Mouse (Mus musculus): ENCODE measurements at regions not wholly inside any gene's neighbourhood (a gene's known extent, or its start where the extent isn't known, plus 50 kb on each side); places are given as distances from the start of the nearest gene placed in this dataset.

DNA sequence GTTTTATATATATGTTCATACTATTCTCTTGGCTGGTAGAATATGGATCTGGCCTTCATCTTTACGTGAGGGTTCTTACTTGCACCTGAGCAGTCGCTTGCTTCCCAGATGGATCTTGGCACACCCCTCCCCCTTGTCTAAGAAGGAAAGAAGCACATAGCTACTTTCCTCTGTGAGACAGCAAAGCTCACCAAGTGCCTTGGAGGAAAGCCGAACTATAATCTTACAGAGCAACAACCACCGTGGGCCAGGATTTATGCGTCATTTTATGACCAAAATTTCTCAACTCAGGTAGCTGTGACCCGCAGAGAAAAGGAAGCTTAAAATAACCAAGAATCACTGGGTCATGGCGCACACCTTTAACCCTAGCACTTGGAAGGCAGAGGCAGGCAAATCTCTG is 73.0 kb upstream of the Tspan2 start:
- no peak for DNase-seq
- intact Hi-C loops (cut with DNase I) = no loop called here

DNA sequence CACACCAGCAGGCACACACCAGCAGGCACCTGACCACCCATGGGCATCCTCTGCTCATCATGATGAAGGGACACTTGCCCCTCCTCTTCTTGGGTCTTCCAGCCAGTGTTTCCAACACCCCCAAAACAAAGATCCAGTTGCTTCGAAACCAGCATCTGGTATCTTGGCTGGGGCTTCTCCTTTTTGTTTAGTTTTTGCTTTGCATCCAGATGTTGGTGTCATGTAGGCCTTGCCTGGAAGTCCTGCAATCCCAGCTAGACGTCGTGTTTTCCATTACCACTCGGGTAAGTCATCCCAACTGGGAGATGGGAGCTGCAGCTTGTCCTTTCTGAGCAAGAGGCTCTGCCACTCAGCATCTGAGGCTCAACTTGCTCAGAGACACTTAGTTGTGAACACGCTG is 70.6 kb upstream of the Tspan2 start:
- no peak for DNase-seq
- intact Hi-C loops (cut with DNase I) = no loop called here

DNA sequence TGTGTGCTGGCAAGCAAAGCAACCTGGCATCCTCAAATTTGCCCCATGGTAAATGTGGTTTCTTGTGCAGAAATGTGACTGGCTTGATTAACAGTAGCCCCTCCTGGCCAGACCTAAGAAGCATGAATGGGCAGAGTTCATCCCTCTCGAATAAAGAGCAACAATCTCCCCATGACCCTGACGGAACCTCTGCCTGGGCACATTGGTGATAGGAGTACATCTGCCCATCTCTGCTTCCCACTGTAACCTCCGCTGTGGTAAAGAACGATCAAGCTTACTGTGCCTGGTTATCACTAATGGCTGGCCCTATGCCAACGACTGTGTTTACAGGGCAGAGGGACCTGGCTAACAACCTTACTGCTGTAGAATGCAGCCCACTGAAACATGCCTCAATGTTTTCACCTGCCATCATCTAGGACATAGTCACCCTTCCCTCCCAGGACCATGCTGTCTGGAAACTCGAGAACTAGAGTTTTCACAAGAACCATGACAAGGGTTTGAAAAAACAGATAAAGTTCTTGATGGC is 69.6 kb upstream of the Tspan2 start:
- DNase-seq = no peak
- intact Hi-C loops (cut with DNase I) = no loop called here

DNA sequence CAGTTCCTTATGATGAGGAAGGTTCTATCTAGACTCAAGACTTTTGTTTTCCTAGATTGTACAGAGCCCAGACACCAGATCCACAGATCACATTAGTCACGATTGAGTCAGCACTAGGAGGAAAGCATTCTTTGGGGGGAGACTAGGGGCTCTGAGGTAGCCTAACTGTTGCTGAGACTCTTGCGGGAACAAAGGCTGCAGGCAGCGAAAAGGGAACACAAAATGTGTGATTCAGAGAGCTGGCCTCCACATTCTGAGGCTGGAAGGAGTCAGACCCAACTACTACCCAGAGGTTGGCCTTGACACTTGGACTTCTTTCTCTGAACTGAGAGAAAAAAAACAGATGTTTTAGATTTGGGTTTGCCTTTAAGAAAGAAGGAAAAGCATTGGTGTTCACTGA is 66.5 kb upstream of the Tspan2 start:
- DNase-seq = no peak

DNA sequence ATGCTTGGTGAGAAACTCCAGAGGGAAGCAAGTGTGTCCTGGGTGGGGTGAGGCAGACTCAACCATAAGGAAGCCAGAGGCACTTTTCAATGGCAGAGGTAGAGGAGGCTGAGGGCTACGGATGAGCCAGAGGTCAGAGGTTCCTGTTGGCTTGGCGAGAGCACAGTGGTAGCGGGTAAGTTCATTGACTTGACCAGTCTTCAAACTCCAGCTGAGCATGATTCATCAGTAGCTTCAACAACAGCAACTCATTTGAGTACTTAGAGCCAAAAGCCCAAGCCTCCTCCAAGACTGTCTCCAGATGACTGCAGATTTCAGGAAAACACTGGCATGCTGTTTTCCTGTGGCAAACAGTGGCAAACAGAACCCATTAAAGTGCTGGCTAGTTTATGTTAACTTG is 65.8 kb upstream of the Tspan2 start:
- DNase-seq = no peak
- intact Hi-C loops (cut with DNase I) = no loop called here

More for the DNA sequence above, 66.5 kb upstream of the Tspan2 start:
- intact Hi-C loops (cut with DNase I) = no loop called here

DNA sequence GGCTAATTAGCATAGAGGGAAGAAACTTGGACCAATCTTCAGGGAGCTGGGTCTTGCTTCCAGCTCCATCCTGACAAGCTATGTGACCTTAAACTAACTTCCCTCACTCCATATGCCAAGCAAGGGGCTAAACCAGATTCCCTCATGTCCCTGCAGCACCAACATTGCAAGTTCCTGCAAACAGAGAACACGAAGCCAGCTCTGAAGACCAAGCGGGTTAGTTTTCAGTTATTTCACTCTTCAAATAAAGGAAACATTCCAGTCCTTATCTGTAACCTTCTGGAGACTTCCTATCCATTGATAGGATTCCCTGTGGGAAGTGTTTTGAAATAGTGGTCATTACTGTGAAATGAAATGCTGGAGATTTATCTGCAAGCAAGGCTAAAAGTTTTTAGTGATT is 64.4 kb upstream of the Tspan2 start:
- intact Hi-C loops (cut with DNase I) = no loop called here
- DNase-seq = peak in 1 of 2 experiments; percentile 13

DNA sequence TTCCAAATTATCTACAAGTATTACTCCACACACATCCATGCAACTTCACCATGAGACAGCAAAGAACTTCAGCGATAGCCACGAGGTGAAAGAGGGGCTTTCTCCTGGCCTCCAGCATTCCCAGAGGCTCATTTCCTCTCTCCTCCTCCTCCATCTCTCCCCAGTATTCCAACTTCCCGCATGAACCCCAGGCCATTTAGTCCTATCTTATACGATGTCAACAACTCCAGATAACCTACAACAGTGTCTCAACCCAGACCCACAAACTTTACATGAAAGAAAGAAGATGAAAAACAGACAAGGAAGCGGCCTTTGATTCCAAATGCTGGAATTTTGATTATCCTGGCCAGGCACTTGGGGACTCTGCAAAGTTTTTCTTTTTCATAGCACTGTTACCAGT is 63.8 kb upstream of the Tspan2 start:
- DNase-seq = no peak
- intact Hi-C loops (cut with DNase I) = no loop called here

DNA sequence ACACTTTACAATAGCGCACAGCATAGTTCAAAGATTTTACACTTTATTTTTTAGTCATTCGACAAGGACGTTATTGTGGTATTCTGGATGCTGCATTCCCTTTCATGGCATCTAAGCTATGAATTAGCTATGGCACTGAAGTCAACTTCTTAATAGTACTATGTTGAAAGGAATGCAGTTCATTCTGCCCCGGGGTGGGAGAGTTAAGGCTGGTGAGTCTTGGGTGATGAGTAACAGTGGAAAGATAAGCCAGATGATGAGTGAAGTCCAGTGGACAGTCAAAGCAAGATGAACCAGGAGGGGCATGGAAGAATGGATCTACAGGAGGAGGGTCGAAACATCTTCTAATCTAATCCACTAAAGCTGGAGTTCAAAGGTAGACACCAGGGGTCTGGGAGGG is 63.4 kb upstream of the Tspan2 start:
- intact Hi-C loops (cut with DNase I) = no loop called here
- DNase-seq = no peak

DNA sequence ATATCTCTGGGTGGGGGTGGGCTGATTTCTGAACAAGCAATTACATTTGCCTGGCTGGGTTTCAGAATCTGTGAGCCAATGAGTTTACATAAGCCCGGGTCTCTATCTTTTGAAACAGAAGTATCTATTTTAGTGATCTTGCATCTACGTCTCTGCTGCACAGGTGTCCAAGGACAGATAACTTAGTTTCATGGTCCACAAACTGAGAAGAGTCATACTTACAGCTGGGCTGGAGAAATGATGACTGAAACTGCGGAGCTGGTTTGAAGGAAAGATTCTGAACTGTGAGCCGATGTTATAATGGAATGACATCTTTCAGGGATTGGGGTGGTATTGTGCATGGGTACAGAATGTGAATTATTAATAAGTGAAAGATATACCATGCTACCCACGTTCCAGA is 60.8 kb upstream of the Tspan2 start:
- intact Hi-C loops (cut with DNase I) = no loop called here
- no peak for DNase-seq

DNA sequence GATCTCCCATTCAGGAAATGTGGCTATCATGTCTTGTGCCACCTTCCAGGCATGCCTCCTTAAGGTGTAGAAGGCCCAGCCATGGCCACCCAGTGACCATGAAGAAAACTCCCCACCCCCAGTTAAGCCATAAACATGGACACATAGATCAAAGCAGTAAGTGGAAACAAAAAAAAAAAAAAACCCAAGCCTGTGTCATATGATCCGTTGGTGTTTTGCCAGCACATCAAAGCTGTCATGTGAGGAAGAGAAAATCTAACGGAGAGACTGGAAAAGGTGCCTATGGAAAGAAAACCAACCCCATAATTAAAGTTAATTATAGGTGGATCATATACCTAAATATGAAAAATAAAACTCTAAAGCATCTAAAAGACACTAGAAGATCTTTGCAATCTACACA is 60.3 kb upstream of the Tspan2 start:
- intact Hi-C loops (cut with DNase I) = no loop called here
- DNase-seq = no peak

DNA sequence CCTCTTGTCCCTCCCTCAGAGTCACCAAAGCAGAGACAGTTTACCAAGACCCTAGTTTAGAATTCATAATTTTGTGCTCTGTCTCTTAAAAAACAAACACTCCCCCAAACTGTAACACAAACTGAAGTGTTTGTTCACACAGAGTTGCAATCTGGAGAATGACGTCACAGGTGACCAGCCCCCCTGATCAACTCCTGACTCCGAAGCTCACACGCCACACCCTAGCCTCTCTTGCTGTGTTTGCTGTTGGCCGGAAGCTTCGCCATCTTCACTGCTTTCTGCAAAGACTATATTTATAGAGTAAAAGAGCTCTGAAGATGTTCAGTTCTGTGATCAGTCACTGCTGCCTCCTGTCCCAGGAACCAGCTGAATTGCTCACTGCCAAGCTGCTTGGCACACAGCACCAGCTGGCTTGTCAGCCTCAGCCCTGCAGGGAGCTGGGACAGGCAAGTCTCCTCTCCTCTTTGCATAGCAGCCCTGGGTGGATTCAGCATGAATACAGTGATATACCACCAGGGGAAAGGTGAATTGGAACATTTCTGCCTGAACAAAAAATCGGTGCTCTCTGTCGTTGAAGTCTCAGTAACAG is 57.3 kb upstream of the Tspan2 start:
- intact Hi-C loops (cut with DNase I) = no loop called here
- no peak for DNase-seq

DNA sequence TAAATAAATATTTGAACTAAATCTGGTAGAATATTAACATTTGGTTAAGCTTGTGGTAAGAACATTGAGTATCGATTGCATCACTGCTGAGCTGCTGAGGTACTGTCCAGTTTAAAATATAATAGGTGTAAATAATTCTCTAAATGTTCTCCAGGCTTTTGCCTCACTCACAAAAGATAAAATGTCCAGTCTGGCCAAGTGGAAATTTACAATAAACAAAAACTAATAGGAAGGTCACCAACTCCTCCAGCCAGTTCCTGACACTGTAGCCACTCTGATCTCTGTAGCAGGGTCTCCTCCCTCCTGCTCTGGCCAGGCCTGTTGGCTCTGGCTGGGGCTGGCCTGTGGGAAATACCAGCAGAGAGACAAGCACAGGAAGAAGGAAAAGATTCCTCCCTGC is 55.8 kb upstream of the Tspan2 start:
- DNase-seq = peak in 1 of 2 experiments; percentile 35
- intact Hi-C loops (cut with DNase I) = no loop called here

DNA sequence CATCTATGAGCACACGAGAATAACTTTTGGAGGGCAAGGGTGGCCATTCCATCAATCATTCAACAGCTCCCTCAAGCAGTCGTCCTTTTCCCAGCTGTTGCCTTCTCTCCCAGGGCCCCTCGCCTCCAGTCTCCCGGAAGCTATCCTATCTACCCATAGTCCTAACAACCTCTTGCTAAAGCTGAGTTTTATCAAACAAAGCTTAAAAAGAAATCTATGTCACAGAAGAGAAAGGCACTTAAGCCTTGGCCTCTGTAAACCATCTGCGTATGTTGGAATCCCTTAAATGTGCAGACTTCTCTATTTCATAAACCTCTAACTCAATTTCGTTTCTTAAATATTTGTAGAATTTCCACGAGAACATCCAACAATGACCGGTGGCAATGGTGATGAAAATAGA is 51.9 kb upstream of the Tspan2 start:
- intact Hi-C loops (cut with DNase I) = no loop called here
- DNase-seq = no peak

DNA sequence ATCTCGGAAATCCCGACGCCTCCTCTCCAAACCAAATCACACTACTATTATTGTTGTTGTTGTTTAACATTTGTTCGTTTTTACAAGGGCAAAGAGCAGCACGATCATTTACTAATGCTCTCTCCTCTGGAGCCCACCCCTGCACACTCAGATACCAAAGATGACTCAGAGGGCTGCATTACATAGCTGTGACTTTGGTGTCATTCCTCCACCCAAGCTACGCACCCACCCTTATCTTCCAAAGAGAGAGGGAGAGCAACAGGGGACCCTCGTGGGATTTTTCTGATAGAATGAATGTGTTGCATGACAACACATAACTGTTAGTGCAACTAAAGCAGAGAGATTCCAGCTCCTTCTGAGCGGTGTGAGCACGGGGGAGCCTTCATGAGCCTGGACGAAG is 50.8 kb upstream of the Tspan2 start:
- intact Hi-C loops (cut with DNase I) = no loop called here
- no peak for DNase-seq

All from heart, postnatal 14 days (tissue).